Mouse (Mus musculus): Measurements from ENCODE around the gene Coq10a. TPM values are rescaled to one million over a fixed set of nuclear protein-coding genes. Genes with fewer than 3 reads are reported as not detected.

The Coq10a gene
- polyA plus RNA-seq, 1 experiment: 0.49 TPM

DNA sequence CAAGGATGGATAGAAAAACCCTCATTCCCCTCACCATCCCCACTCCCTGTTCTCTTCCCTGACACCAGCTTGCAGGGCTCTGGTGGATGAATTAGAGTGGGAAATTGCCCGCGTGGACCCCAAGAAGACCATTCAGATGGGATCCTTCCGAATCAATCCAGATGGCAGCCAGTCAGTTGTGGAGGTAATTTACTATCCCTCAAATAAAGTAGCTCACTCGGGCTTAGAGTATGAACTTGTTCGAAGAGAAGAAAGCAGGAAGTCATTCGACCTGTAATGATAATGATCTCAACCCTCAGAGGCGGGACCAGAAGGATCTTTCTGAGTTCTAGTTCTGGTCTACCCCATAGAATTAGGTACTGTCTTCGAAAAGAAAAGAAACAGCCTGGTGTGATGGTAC is 45.3 kb downstream of the Coq10a start:
- TF ChIP-seq GATA1 (IDR thresholded peaks at IDR 0.05; ENCODE audit: low read length) (no peak), TAL1 (IDR thresholded peaks at IDR 0.05; ENCODE audit: low read length) (no peak)
- H3K4me1 ChIP-seq (ENCODE audit: control insufficient read depth): peaks cover 28% of the 10 kb centered on the region
- no peaks in the 10 kb centered on the region for H3K9me3 ChIP-seq (ENCODE audit: control insufficient read depth, low read length)
- H3K27me3 ChIP-seq (ENCODE audit: control insufficient read depth): no peaks in the 10 kb centered on the region
- peak overlapping the region; percentile 80 for H3K4me3 ChIP-seq (replicated peaks)
- peaks cover 58% of the 10 kb centered on the region for H3K36me3 ChIP-seq (ENCODE audit: control insufficient read depth)

DNA sequence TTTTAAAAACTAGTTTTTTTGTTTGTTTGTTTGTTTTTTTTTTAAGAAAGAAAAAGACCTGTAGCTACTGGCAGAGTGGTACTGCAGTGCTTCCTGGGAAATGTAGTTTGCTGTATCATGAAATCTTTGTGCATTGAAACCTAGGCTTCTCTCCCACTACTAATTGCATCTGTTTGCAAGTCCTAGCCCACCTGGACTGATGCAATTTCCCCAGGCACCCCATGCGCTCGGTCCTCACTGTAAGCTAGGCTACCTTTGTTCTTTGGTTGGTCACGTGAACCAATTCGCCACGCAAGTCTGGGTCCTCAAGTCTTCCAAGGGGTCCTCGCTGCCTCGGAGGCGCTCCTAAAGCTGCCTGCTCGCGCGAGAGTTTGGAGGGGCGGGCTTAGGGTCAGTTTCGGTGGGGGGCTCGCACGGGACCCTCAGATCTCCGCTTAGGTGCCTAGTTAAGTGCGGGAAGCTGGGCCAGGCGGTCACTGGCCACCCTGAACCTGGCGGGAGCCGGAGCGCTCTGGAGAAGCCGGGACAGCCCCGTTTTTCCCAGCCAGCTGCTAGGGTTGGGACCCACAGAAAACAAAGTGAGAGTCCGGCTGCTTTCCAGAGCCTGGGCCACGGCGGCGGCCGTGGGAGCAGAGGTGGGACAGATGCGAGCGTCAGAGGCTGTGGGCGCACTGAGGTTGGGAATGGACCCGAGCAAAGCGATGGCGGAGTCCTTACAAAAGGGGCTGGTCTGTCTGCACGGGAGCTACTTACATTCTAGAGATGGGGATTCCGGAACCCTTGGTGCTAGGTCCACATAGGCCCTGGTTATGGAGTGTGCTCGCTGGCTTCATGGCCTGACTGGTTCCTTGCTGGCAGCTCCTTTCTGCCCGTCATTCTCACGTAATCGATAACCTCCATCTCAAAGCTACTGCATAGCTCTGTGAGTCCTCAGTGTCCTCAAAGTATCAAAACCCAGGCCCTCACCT is 46.4 kb downstream of the Coq10a start, which contains the start of gene Cnpy2:
TSS of gene Cnpy2 (plus strand) at position 319 of the 968 bp plus-strand sequence.
- Histone ChIP-seq H3K4me3 (replicated peaks) (peak within 1 kb of the TSS; percentile 80), H3K27me3 (ENCODE audit: control insufficient read depth) (no peaks in the 10 kb centered on the region), H3K9me3 (ENCODE audit: control insufficient read depth, low read length) (no peaks in the 10 kb centered on the region), H3K4me1 (ENCODE audit: control insufficient read depth) (peaks cover 28% of the 10 kb centered on the region), H3K36me3 (ENCODE audit: control insufficient read depth) (peaks cover 61% of the 10 kb centered on the region)
- TF ChIP-seq GATA1 (IDR thresholded peaks at IDR 0.05; ENCODE audit: low read length): peak; percentile 84
- TF ChIP-seq TAL1 (IDR thresholded peaks at IDR 0.05; ENCODE audit: low read length): no peak

DNA sequence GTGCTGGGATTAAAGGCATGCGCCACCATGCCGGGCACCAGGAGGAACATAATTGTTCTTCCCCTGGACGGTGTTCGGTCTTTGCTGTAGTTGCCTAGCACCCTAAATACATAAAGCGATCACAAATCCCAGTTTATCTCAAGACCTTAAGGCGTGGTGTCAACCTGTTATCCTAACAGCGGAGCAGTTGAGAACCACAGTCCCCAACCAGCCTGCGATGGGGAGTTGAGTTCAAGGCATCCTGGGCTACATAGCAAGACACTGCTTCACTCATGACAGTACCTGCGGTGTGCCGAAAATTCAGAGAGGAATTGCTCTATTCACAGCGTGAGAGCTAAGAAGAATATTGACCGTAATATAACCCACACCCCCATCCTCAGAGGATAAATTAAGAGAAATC is 47.2 kb downstream of the Coq10a start:
- Histone ChIP-seq H3K4me1 (ENCODE audit: control insufficient read depth) (peaks cover 28% of the 10 kb centered on the region), H3K4me3 (replicated peaks) (peak overlapping the region; percentile 80), H3K36me3 (ENCODE audit: control insufficient read depth) (peaks cover 62% of the 10 kb centered on the region), H3K9me3 (ENCODE audit: control insufficient read depth, low read length) (no peaks in the 10 kb centered on the region), H3K27me3 (ENCODE audit: control insufficient read depth) (no peaks in the 10 kb centered on the region)
- TF ChIP-seq TAL1 (IDR thresholded peaks at IDR 0.05; ENCODE audit: low read length) (no peak), GATA1 (IDR thresholded peaks at IDR 0.05; ENCODE audit: low read length) (no peak)

DNA sequence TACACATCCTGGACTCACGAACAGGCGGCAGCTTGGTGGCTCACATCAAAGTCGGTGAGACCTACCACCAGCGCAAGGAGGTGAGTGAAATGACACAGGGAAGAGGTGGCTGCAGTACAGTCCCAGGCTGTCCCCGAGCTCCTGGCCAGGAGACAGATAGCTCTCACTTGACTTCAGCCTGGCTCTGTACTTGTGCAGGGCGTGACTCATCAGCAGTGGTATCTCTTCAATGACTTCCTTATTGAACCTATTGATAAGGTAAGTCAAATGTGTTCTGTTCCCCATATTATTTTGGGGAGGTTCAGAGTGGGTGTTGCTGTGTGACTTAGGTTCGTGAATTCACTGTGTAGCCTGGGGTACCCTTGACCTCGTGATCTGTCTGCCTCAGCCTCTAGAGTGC is 53.2 kb downstream of the Coq10a start:
- no peaks in the 10 kb centered on the region for H3K9me3 ChIP-seq (ENCODE audit: control insufficient read depth, low read length)
- no peak overlapping the region for H3K4me3 ChIP-seq (replicated peaks)
- no peaks in the 10 kb centered on the region for H3K27me3 ChIP-seq (ENCODE audit: control insufficient read depth)
- H3K36me3 ChIP-seq (ENCODE audit: control insufficient read depth): peaks cover 97% of the 10 kb centered on the region
- peaks cover 11% of the 10 kb centered on the region for H3K4me1 ChIP-seq (ENCODE audit: control insufficient read depth)
- no peak for TF ChIP-seq GATA1 (IDR thresholded peaks at IDR 0.05; ENCODE audit: low read length)
- TF ChIP-seq TAL1 (IDR thresholded peaks at IDR 0.05; ENCODE audit: low read length): no peak

Other genes starting within 250 kb of the Coq10a start
- 0.72 and 0.93 TPM in 2 replicates for gene Rbms2, start 188.7 kb downstream of the Coq10a start, polyA plus RNA-seq (2012)
- not detected in 2 replicates for gene Gls2, start 174.5 kb downstream of the Coq10a start, polyA plus RNA-seq (2012)
- gene Spryd4, start 157.2 kb downstream of the Coq10a start, polyA plus RNA-seq (2012): 0.10 and 0.18 TPM in 2 replicates
- 0.03 TPM in 1 of 2 replicates, not detected in the other for gene Mip, start 143.2 kb downstream of the Coq10a start, polyA plus RNA-seq (2012)
- 2.7 and 3.0 TPM in 2 replicates for gene Timeless, start 136.9 kb downstream of the Coq10a start, polyA plus RNA-seq (2012)
- 0.02 and 0.04 TPM in 2 replicates for gene Apon, start 114.9 kb downstream of the Coq10a start, polyA plus RNA-seq (2012)
- gene Apof, start 100.3 kb downstream of the Coq10a start, polyA plus RNA-seq (2012): not detected in 2 replicates
- gene Stat2, start 98.4 kb downstream of the Coq10a start, polyA plus RNA-seq (2012): 0.16 and 0.23 TPM in 2 replicates
- not detected in 2 replicates for gene Il23a, start 70.2 kb downstream of the Coq10a start, polyA plus RNA-seq (2012)
- 0.31 and 0.44 TPM in 2 replicates for gene Pan2, start 65.7 kb downstream of the Coq10a start, polyA plus RNA-seq (2012)
- 2.3 and 3.2 TPM in 2 replicates for gene Cnpy2, start 46.5 kb downstream of the Coq10a start, polyA plus RNA-seq (2012)
- gene Cs, start 31.3 kb downstream of the Coq10a start, polyA plus RNA-seq (2012): 2.2 and 3.1 TPM in 2 replicates
- gene Ankrd52, start 8.1 kb upstream of the Coq10a start, polyA plus RNA-seq (2012): 1.4 and 1.9 TPM in 2 replicates
- 0.15 and 0.16 TPM in 2 replicates for gene Slc39a5, start 32.2 kb upstream of the Coq10a start, polyA plus RNA-seq (2012)
- 32.3 and 34.1 TPM in 2 replicates for gene Nabp2, start 42.5 kb upstream of the Coq10a start, polyA plus RNA-seq (2012)
- 0.37 and 0.48 TPM in 2 replicates for gene Rnf41, start 42.7 kb upstream of the Coq10a start, polyA plus RNA-seq (2012)
- gene Smarcc2, start 90.3 kb upstream of the Coq10a start, polyA plus RNA-seq (2012): 19.2 and 19.5 TPM in 2 replicates
- gene Myl6, start 125.1 kb upstream of the Coq10a start, polyA plus RNA-seq (2012): 36.6 and 41.6 TPM in 2 replicates
- gene Myl6b, start 129.7 kb upstream of the Coq10a start, polyA plus RNA-seq (2012): 0.63 and 0.76 TPM in 2 replicates
- gene Esyt1, start 156.9 kb upstream of the Coq10a start, polyA plus RNA-seq (2012): 2.7 and 2.9 TPM in 2 replicates
- 1.6 and 1.9 TPM in 2 replicates for gene Zc3h10, start 178.8 kb upstream of the Coq10a start, polyA plus RNA-seq (2012)
- gene Rpl41, start 180.3 kb upstream of the Coq10a start, polyA plus RNA-seq (2012): 2,301 and 2,563 TPM in 2 replicates
- gene Pa2g4, start 197.0 kb upstream of the Coq10a start, polyA plus RNA-seq (2012): 39.3 and 42.3 TPM in 2 replicates
- 0.01 TPM in 1 of 2 replicates, not detected in the other for gene Erbb3, start 220.7 kb upstream of the Coq10a start, polyA plus RNA-seq (2012)

Measured in erythroblast, embryonic 14.5 days (primary cell).